Mouse (Mus musculus) C2C12 (cell line): ENCODE data around the gene Ank3.

Experiments used
- CEBPB ChIP-seq: IDR thresholded peaks from one replicate; pipeline ENCODE4 v1.6.1; 2011; ENCODE audit warnings: low read depth, mild to moderate bottlenecking, control low read depth, moderate library complexity
- CTCF ChIP-seq: IDR thresholded peaks from one replicate; pipeline ENCODE4 v1.5.1; 2011; ENCODE audit not compliant: control insufficient read depth, insufficient read depth, insufficient read length
- MAX ChIP-seq: IDR thresholded peaks from one replicate; pipeline ENCODE4 v1.6.1; 2011; ENCODE audit warnings: mild to moderate bottlenecking, control low read depth
- MYOD1 ChIP-seq: IDR thresholded peaks from one replicate; pipeline ENCODE4 v1.6.1; 2011; ENCODE audit warnings: low read depth; ENCODE audit not compliant: control insufficient read depth, insufficient read length
- MYOG ChIP-seq: IDR thresholded peaks from one replicate; pipeline ENCODE4 v1.6.1; 2011; ENCODE audit not compliant: control insufficient read depth, insufficient read length; ENCODE audit errors: extremely low read depth
- USF1 ChIP-seq: IDR thresholded peaks from one replicate; pipeline ENCODE4 v1.6.1; 2011; ENCODE audit warnings: low read depth, mild to moderate bottlenecking, control low read depth, moderate library complexity

DNA sequence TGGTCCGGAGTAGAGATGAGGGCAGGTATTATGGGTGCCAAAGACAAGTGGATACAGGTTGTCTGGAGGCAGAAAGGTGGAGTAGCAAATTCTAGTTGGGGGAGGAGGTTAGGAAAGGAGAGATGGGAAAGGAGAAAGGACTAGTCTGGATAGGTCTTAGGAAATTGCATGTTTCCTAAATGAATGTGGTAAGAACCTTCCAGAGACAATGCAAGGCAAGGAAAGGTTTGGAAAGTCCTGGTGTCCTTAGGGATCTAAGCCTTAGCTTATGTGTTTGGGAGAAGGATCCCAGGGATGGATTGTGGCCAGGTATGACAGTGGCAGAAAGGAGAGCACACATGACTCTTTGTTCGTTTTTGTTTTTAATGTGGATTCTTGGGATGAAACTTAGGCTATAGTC, 139.7 kb downstream of the Ank3 start:
- TF ChIP-seq USF1 (no peak), CTCF (no peak), MYOD1 (no peak), MYOG (no peak), MAX (no peak), CEBPB (no peak)
